Mouse (Mus musculus) frontal cortex, postnatal 36 days (tissue): ENCODE results near the gene Gm13090.

Source experiments
- DNase-seq, 2 experiments: peaks; one replicate each; pipeline ENCODE4 v3.0.0; 2022; ENCODE audit warnings: low spot score in 2 of 2

Gm13090 gene

DNA sequence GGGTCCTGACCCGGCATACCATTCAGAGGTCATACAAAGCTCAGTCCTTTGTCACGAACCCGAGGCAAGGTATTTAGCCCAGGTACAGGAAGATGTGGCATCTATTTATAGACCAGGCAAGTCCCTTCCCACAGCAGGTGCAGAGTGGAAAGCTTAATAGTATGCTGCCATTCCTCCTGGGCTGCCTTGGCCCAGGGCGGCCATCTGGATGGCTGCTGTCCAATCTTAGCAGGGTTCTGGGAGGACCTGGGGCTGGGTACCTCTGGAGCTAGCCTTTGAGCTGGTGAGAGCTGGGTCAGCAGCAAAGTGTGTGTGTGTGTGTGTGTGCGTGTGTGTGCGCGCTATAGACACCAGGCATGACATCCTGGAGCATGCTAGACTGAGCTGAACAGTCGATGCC, 46.1 kb downstream of the Gm13090 start:
- DNase-seq = no peak

DNA sequence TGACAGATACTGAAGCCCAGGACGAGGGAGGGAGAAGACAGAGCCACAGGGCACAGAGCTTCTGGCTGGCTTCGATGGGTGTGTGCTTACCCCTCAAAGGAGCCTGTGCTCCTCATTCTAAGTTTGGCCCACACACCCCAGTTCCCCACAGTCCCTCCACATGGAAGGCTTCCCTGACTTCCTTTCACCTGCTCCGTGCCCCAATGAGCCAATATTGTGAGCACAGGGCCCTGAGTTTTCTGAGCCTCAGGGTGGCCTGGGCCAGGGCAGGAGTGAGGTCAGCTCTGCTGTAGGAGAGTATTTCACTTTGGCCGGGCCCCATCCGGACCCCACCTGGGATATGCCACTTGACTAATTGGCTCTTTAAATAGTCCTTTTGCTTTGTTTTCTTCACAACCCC, 48.3 kb downstream of the Gm13090 start:
- DNase-seq = no peak

GRCm38 (mm10) chr4:151138135-151138534, 48.8 kb downstream of the Gm13090 start:
- peak in 1 of 2 experiments; percentile 42 for DNase-seq

DNA sequence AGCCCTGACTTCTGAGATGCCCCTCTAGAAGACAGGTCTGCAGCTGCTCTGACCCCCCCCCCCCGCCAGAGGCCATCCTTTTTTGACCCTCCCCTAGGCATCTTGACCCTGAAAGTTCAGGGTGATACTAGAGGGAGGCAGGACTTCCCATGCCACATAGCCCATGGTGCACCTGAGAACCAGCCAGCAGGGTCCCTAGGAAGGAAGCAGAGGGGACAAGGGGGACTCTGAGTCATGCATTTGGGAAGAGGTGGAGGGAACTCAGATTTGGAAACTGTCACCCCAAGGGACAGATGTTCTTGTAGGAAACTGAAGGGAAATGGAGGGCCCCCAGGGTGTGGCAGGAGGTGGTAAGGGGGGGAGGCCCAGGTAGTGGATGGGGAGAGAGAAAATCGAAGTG, 49.2 kb downstream of the Gm13090 start:
- DNase-seq = no peak

DNA sequence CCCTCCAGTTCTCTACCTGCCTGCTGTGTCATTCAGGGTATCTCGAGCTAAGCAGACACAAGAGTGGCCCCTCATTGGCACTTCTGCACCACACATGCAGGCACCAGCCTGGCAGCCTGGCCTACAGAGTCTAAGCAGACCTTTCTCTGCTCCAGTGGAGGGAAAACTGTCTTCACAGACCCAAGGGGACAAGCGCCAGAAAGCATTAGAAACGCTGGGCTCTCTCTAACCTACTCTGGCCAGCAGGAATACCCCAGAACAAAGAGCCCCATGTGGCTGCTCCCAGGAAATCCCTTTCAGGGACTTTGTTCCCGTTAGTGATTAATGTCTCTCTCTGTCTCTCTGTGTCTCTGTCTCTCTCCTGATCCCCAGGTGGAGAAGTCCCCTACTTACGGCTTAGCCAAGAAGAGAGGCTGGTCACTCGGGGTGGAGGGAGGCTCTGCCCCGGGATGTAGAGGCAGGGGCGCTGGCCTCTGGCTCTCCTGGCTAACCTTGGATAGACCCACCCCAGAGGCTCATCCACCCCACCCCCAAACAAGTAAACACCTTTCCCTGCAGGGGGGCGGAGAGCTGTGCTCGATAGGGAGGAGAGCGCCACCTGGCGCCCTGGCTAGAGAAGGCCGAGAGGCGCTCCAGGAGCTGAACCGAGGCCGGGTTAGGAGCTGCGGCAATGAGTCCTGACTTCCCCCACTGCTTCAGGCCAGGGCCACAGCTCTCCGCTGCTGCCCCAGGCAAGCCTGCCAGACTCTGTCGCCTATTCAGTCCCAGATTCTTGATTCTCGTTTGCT, 49.9 kb downstream of the Gm13090 start:
- DNase-seq = peak; percentile 83 to 91

DNA sequence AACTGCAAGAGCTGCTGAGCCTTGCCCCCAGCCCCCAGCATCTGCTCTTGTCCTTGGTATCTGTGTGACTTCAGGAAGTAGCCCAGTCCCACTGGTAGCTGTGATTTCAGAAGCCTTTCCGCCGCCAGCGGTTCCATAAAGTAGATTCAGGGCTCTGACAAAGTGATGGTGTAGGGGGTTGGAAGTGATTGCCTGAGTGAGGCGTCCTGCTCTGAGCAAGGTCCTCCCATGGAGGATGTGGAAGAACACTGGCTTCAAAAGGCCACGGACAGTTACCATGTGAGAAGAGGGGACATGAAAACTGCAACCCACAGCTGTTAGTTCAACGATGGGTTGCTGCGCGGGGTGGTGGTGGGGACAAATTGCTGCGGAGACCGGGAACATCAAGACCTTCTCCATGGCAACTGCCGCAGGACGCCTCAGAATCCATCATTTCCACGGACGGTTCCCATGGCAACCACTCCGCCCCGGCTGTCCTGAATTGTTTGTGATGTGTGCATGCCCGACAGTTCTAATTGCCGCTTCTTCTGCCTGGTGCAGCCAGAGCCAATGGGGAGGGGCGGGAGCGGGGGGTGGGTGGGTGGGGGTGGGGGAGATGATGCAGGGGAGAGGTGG, 51.1 kb downstream of the Gm13090 start:
- peak; percentile 89 to 93 for DNase-seq
